Mouse (Mus musculus) kidney, adult 18-20 months (tissue): ENCODE measurements around the gene B3gnt9.

ENCODE experiments used
- DNase-seq: peaks from one replicate; pipeline ENCODE4 v3.0.0; 2021

Gene B3gnt9

DNA sequence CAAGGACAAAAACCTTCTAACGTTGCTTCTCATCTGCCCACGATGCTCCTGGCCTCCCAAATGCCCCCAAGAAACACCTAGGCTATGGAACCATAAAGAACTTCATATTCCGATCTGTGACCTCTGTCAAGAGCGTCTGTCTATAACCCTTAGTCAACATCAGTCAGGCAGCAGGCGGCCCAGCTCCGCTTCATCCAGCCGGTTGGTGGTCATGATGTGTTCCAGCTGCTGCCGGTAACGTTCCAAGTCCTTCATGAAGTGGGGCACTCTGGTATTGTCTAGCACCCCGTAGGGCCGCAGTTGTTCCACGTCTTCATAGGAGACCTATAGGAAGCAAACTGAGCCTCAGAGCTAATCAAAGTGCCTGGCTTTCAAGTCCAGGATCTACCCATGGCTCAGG, 26.9 kb upstream of the B3gnt9 start:
- DNase-seq = no peak

DNA sequence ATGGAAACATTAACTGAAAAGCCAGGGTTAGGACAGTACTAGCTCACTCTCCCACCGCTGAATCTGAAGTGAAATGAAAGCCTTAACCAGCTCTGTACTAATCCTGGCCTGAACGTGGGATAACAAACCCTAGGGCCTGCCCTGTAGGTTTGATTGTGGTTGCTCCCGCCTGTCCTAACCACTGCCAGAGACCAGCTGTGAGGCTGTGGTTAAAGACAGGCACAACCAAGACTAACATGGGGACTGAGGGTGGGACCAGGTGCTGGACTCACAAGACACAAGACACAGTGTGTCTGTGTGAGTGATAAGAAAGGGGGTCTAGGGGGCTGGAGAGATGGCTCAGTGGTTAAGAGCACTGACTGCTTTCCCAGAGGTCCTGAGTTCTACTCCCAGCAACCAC, 25.6 kb upstream of the B3gnt9 start:
- DNase-seq = no peak

DNA sequence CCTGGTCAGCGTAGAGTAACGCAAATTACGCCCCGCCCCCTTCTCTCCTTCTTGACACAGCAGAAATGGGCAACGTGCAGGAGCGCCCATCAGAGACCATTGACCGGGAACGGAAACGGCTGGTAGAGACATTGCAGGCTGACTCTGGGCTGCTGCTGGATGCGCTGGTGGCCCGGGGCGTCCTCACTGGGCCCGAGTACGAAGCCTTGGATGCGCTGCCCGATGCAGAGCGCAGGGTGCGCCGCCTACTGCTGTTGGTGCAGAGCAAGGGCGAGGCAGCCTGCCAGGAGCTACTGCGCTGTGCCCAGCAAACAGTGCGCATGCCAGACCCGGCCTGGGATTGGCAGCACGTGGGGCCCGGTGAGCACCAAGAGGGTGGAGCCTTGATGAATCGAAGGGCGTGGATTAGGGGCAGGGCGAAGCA, 24.0 kb upstream of the B3gnt9 start:
- peak; percentile 90 for DNase-seq

DNA sequence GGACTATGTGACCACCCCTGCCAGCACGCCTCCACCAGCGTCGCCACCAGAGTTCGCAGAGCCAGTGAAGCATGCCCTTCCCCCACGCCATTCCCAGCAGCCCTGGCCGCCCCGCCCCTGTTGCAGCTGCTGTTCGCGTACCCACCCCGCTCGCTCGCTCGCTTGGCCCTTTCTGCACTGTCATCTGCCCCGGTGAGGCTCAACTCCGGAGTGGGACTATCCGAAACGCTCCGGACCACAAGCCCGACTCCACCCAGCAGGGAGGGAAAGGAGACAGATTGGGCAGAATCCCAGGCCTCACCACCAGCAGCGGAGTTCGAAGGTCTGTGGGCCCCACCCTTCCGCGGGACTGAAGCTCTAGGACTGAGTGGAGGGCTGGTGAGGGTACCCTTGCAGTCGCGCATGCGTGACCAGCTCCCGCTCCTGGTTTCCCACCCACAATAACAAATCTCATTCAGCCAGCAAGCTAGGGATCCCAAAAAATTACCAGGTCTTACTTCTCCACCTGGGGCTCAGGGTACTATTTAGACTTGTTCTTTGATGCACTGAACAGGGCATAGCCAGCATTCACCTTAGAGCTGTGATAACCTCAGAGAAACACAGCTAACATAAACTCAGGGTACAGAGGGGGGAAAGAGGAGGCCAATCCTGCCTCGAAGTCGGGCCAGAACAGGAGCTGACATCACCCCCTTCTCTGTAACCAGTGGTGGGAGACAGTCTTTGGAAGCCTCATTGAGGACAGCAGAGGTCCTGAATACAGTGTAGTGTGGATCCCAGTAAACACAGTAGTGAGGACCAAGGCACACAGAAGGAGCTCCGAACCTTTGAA, 21.6 kb upstream of the B3gnt9 start:
- DNase-seq = peak; percentile 54

DNA sequence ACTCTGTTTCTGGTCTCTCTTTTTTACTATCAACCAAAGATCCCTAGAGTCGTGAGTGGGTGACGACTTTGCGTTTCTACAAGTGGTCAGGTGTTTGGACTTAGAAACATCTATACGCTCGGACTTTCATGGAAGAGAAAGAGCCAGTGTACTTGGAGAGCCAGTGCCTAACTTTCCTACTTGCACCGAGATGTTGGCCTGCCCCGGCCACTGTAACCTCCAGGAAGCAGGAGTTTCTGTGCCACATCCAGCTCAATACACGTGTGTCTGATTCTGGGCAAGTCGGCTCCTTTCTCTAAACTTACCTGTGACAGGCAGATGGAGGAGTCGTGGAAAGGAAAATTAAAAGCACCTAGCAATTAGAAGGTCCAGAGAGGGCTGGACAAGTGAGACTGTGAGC, 20.9 kb upstream of the B3gnt9 start, which contains the start of gene Nol3:
Gene Nol3, plus strand, starts transcription at position 301 of the 400 bp plus-strand sequence.
- DNase-seq = no peak

DNA sequence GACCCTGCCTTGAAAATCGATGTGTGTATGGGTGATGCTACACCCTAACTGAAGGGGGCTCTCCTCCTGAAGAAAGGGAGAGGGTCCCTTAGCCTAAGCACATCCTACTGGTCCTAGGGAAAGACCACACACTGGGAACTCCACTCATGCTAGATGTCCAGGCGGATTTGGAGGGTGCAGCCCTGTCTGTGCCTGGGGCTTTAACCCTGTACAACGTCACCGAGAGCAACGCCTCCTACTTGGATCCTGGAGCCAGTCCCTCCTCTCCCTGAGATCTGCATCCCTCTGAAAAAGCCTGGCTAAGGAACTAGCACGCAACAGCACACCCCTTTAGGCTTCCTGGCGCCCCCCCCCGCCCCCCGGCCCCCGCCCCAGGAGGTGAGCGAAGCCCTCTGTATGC, 20.4 kb upstream of the B3gnt9 start:
- DNase-seq = no peak

DNA sequence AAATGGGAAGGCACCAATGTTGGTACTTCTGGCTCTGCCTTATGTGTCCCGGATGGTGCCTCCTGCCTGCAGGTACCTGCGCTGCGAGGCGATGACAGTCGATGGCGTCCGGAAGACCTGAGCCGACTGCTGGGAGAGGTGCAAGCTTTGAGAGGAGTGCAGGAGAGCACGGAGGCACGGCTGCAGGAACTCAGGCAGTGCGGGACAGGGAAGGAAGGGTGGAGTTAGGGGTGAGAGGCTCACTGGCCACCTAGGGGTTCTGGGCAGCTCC, 15.9 kb upstream of the B3gnt9 start:
- no peak for DNase-seq

DNA sequence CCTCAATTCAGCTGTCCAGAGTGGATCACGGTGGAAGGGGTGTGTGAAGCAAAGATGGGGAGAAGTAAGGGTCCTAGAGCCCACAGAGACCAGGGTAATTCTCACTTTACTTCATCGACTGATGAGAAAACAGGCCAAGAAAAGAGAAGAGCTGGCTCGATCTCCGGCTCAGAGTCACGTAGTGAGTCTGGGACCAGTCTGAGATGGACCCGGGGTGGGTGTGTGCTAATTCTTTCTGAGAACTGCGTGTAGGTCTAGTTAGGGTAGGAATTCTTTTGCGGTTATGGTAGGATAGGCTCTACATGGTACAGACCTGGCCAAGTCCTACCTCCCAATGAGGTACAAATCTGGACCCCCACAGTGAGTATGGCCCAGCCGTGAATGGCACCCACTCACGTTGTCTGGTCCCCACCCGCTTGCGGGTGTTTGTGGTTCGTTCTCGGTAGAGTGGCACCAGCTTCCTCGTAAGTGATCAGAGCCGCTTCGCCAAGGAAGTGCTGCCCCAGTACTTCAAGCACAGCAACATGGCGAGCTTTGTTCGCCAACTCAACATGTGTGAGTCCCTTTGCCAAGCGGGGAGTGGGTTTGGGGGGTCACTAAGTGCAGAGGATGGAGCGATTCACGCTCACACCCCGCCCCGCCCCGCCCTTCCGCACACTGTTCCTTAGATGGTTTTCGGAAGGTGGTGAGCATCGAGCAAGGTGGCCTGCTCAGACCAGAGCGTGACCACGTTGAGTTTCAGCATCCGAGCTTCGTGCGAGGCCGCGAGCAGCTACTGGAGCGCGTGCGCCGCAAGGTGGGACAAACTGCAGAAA, 15.4 kb upstream of the B3gnt9 start:
- peak; percentile 8 for DNase-seq

DNA sequence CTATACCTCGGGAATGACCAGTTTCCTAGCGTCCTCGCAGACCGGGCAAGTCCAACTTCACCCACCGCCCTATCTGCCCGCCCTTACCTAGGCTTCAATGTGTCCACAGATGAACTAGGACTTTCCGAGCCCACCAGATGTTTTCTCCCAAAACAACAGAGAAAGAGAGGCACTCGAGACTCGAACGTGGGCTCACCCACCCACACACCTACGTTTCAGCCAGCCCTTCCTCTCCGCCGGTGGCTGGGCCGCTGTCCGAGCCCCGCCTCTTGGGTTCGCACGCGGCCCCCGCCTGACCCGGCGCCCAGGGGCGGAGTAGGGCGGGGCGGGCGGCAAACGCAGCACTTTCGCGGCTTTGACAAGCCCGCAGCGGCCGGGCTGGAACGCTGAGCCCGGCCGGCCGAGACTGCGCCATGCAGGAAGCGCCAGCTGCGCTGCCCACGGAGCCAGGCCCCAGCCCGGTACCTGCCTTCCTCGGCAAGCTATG, 14.6 kb upstream of the B3gnt9 start, which contains the start of gene Hsf4:
Gene Hsf4, plus strand, starts transcription at position 341 of the 487 bp plus-strand sequence.
- DNase-seq = peak; percentile 81

DNA sequence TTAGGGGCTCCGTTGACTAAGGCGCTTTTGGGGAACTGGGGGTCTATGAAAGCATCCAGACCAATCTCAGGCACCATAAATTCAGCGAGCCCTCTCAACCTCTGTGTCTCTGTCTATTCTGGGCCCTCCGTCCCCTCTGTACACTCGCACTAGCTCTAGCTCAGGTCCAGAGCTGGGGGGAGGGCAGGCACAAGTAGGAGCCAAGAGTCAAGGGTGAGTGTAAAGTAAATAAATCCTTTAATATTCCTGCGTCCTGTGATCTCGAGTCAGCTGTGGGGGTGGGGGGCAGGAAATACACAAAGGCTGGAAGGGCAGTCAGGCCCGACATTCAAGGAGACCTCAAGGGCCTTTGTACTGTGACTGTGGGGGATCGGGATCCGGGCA, 14.1 kb upstream of the B3gnt9 start:
- DNase-seq = no peak

DNA sequence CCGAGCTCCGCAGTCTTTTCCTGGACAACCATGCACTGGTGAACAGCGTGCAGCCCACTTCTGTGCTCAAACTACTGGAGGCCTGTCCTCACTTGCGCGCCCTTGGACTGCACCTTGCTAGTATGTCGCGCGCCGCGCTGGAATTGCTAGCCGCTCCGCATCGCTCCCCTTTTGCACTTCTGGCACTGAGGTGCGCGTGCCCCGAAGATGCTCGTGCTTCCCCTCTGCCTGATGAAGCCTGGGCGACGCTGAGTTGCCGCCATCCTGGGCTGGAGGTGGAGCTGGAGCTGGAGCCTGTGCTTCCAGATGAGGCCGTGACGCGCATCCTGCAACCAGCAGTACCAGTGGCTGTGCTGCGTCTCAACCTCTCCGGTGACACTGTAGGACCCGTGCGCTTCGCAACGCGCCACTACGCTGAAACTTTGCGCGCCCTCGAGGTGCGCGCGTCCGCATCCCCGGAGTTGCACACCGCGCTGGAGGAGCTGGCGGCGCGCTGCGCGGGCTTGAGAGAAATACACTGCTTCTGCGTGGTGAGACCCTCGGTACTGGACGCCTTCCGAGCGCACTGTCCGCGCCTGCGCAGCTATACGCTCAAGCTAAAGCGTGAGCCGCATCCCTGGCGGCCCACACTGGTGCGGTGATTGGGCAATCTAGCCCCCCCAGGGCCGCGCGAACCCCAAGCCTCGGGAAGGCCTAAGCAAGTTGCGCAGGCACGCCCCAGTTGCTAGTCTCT, 13.6 kb upstream of the B3gnt9 start:
- DNase-seq = peak; percentile 30

DNA sequence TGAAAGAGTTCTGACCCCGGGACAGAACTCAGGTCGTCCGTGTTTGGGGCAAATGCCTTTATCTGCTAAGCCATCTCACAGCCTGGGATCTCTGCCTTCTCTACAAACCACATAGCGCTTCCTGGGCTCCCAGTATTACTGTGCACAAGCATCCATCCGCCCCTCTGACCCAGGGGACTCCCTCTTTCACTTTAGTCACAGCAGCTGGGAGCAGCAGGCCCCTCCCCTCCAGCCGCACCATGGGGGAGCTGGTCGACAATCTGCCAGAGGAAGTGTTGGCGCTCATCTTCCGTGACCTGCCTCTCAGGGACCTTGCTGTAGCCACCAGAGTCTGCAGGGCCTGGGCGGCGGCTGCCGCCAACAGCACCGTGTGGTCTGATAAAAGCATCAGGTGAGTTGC, 11.8 kb upstream of the B3gnt9 start:
- no peak for DNase-seq

DNA sequence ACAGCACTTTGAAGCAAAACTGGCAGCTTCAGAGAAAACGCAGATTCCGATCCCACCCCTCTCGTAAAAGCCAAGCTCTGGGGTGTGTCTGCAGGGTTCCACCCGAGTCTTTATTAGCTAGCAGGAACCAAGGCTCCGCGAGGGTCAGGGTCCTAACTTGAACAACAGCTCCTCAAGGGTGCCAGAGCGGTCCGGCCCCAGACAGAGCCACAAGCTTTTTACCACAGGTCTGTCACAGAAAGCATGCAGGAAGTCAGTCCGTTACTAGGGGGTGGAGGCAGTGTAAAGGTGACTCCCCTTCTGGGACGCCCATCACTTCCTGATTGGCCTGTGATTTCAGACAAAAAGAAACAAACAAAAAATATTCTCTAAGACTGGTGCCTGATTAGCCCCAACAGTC, 10.2 kb upstream of the B3gnt9 start:
- DNase-seq = peak; percentile 27

DNA sequence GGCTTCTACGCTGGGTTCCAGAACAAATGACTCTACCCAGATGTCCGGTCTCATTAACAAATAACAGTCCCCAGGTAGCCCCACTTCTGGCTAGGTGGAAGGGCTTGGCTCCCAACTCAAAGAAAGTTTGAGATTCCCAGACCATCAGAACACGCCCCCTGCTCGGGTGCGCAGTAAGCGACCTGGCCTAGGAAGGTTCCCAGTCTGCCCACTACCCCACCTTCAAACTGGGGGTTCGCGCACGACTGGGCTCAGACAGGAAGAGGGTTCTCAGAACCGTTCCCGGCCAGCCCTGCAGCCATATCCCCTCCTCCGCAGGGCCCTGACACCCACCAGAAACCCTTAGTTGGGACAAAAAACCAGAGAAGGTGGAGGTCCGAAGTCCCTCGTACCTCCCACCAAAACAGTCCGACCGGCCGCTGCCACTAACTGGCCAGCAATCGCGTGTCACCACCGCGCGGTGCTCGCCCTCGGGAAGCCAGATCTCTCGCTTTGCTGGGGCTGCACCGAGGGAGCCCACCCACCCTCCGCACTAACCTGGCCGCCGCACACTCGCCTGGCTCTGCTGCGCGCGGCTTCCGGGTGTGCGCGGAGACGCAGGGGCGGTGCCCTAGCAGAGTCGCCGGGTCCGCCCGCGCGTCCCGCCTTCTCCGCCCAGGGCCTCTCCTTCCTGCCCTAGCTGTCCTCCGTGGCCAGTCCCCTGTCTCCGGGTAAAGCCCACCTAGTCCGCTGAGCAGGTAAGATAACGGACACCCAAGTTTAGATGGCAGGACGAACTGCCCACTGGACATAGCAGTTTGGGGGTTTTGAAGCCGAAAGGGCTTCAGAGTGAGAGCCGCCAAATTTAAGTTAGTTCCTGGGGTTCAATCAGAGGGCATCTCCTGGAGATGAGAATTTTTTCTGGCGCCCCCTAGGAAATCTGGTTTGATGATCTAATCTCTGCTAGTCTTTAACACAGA, 9.3 kb upstream of the B3gnt9 start, which contains the start of the genes Tradd and Fbxl8:
Gene Tradd, minus strand, starts transcription at position 586 of the 959 bp plus-strand sequence.
Gene Fbxl8, plus strand, starts transcription at position 625 of the 959 bp plus-strand sequence.
- peak; percentile 85 for DNase-seq

DNA sequence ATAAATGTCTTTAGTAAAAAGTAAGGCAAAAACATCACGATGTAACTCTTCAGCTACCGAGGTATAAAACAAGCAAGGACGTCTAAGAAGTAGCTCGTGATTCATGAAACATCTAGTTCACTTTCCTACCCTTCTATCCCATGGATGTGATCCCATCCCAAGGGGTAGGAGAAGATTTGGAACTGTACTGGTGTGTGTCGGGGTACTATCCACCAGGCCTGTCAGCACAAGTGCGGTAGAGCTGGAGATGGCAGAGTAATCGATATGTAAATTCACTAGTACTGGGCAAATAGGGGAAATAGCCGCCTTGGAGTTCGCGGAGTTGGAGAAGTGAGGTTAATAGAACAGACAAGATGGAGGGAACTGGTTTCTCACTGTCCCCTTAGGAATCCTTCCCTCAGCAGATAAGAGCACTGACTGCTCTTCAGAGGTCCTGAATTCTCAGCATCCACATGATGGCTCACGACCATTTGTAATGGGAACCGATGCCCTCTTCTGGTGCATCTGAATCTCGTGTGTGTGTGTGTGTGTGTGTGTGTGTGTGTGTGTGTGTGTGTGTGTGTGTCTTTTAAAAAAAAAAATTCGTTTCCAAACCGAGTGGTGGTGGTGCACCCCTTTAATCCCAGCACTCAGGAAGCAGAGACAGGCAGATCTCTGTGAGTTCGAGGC, 8.4 kb upstream of the B3gnt9 start:
- DNase-seq = no peak

DNA sequence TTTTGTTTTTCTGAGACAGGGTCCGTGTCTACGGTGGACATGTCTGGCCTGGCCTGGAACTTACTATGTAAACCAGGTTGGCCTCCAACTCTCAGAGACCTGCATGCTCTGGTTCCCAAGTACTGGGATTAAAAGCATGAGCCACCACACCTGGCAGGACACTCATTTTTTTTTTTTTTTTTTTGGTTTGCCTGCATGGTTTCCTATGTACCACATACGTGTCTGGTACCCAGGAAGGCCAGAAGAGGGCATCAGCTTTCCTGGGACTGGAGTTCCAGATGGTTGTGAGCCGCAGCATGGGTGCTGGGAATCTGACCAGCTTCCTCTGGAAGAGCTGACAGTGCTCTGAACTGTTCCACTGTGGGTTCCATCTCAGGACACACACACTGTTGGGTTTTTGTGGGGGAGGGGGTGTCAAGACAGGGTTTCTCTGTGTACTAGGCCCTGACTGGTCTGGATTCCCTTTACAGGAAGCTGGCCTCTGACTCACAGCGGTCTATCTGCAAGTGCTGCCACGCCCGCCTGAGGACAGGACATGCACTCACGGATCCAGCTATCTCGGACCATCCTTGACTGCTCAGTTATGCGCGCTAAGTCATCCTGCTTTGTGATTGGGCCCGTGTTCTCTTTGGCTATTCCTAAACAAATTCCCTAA, 6.5 kb upstream of the B3gnt9 start:
- DNase-seq = no peak

DNA sequence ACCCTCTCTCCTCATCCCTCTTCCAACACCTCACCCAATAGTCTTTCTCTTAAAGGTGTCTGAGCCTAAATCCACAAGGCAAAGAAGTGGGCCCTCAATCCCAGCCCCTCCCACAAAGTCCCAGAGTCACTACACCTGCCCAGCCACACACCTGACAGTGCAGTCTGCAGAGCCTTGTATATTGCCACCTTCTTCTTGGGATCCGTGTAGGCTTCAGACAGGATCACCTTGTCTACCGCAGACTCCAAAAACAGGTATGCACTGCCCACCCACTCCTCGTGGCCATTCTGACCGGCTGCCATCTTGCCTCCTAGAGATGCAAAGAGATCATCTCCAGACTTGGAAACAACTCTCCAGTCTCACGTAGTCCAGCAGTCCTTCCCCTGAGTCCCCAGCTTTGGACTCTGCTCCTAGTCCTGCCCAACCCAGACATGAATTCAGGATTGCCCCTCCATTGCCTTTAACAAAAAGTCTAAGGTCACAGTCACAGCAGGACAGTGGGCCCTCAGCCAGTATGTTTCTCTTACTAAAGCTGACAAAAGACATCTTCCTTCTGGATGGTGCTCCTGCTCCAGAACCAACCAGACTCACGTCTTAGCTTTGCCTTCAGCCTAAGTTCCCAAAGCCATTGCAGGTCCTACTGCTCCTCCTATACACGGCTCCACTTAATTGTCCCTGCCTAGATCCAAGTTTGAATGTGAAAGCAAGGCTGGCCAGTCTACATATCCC, 5.6 kb upstream of the B3gnt9 start:
- no peak for DNase-seq

DNA sequence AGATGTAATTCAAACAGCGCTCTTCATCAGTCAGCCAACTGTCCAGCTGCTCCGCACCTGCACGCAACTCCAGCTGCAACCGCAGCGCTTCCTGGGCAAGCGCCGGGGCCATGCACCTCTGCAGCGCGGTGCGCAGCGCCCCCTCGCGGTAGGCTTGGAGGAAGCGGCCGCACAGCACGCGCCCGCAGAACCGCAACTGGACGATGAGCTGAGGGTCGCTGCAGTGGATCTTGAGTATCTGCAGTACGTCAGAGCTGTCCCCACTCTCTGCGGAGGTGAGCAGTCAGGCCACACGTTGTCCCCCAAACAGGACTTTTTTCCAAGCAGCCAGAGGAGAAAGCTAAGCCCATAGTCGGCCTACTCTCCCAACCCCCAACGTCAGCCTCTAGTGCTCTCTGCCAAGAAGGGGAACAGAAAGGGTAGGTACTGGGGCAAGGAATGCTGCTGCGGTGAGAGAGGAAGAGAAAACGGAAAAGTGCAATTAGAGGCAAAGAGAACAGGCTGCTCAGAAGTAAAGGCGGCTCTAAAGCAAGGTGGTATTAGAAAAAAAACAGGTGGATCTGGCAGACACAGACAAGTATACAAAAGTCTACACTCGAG, 4.9 kb upstream of the B3gnt9 start:
- DNase-seq = peak; percentile 76

DNA sequence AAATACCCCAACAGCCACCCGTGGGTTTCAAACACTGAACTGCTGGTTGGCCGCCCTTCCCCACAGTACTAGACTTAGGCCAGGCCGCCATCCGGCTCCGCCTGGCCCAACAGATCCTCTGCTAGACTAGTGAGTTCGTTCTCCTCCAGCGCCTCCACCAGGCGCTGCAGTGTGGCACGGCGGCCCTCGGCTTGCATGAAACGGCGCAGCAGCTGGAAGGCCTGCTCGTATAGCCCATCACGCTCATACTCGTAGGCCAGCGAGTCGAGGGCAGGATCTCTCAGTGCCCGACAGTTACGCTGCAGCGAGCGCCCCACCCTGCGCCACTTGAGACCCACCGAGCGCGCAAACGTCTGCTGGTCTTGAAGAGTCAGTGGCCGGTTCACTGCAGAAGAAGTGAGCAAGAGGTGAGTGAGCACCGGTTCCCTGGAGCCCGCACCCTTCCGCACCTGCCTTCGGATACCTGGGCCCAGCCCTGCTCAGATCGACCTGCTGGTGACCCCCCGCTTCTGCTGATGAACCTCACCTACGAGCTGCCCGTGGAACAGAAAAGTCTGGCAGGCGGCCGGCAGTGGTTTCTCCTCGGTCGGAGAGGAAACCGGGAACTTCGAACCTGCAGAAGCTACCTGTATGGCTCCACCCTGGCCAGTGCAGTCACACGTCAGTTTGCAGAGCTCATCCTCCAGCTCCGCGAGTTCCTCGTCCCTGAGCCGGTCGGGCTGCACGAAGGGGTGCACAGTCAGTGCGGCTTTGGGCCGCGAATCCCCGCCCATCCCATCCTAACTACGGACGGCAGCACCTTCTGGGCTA, 4.2 kb upstream of the B3gnt9 start:
- DNase-seq = no peak
